Mouse (Mus musculus) left cerebral cortex, postnatal 25 days (tissue): Measurements from ENCODE around the gene Ptprm. TPM values are rescaled to one million over a fixed set of nuclear protein-coding genes. Genes with fewer than 3 reads are reported as not detected.

Source experiments
- DNase-seq, 2 experiments: peaks; one replicate each; pipeline ENCODE4 v3.0.0; 2022; ENCODE audit warnings: low spot score in 2 of 2, mixed read lengths in 1 of 2
- intact Hi-C: fragments of 180-260 bp; cut with DNase I; formaldehyde crosslinking; loops from one replicate; pipeline ENCODE4 v1.15.1; 2025
- total RNA-seq, 2 experiments: library from RNA; stranded (reverse); gene quantifications; 2 replicates each; pipeline ENCODE4 v1.2.3; 2021

The Ptprm gene
- total RNA-seq, 2 experiments from 2014 or later, result 31.6 to 37.3 TPM

DNA sequence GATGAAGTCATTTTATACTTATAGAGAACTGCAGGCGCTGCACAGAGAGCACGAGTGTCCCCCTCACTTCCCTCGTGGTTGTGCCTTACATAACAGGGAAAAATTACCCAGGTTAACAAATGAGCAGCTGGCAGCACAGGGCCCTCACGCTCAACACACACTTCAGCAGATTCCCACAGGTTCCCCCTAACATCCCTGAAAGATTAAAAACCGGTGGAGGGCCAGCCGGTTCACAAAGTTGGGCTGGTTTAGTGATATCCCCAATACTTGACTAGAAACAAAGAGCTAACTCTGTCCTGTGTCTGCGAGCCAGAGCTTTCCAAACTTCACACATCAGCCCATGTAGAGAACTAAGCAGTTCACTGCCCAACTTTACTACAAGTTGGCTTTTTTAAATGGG lies 3.7 kb downstream of the Ptprm start:
- intact Hi-C loops, result loop anchor here (5.0 to 10.0 kb wide), 4 partner anchors 107 to 666 kb away; no protein-coding TSS in a partner anchor
- DNase-seq, result no peak

DNA sequence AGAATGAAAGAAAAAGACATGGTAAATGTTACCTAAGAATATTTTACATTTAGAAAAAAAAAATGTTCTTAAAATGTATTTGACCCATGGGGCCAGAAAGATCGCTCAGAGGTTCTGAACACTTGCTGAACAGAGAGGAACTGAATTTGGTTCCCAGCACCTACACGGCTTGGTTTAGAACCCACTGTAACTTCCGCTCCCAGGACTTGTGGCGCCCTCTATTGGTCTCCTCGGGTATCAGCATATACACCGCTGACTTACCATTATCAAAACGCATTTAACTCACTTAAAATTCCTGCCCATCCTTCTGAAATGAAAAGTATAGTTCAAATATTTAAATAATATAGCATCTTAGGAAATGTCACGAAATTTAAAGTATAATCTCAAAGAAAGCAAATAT lies 4.7 kb downstream of the Ptprm start:
- intact Hi-C loops, result loop anchor here (10.0 kb wide), 1 partner anchor 275 kb away; no protein-coding TSS in a partner anchor

DNA sequence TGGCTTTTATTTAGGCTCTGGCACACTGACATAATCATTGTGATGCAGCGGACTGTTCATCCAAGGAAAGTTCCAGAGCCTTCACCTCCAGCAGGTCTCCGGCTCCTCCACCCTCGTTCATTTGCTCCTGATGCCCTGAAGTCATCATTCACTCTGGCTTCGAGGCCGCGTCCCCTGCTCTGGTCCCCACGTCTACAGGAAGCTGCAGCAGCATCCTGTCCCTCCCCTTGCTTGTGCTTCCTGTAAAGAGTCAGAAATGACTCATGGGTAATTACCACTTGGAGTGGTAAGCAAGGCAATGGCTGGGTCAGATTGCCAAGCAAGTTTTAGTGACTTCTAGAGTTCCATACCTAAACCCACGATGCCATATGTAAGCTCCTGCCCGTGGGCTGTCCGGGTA lies 7.3 kb downstream of the Ptprm start:
- intact Hi-C loops, result loop anchor here (10.0 kb wide), 1 partner anchor 272 kb away; no protein-coding TSS in a partner anchor
- DNase-seq, result no peak

More for the DNA sequence above, 4.7 kb downstream of the Ptprm start:
- DNase-seq, result no peak

DNA sequence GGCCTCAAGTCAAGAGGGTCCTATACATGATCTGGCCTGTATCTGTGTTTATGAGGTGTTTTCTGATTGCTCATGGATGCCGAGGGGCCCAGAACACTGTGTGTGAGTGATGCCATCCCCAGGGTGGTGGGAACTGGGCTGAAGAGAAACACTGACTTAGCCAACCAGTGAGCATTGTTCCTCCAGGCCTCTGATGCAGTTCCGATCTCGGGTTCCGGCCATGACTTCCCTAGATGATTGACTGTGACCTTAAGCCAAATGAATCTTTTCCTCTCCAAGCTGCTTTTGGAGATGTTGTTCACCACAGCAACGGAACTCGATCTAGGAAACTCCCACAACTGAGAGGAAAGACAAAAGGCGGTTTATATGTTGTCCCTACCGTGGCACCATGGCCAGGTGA lies 9.1 kb downstream of the Ptprm start:
- DNase-seq, result no peak
- intact Hi-C loops, result loop anchor here (10.0 kb wide), 1 partner anchor 270 kb away; no protein-coding TSS in a partner anchor

DNA sequence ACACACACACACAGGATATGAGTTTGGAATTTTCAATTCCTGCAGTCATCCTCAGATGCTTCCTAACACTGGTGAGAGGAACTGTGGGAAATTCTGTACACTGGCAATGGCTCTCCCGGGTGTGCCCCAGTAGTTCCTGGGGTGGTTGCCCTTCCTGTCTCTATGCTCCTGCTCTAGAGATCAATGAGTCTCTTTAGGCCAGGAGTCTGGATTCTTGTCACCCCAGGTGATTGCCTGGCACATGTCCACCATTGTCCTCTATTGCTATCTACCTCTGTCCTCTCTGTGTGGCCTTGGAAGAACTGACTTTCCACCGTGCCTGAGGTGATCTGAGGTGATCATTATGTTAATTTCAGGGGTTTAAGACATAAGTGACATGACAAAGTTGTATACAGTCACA lies 10.8 kb downstream of the Ptprm start:
- intact Hi-C loops, result loop anchor here (10.0 kb wide), 1 partner anchor 269 kb away; no protein-coding TSS in a partner anchor
- DNase-seq, result no peak

DNA sequence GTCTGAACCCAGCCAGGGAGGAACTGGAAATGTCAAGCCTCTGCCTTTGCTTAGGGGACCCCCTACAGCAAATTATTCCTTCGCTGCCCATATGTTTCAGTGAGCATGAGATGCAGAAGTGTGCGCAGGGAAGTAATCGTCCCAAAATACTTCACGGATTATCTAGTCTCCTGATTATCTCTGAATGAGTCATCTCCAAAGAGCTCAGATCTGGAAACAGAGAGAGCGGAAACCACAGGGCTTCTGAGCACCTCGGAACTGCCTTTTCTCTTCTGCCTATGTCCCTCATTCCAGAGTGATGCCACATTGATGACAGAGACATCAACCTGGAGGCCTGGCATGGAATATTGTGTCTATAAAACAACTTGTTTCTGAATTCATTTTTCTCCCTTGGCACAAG lies 11.3 kb downstream of the Ptprm start:
- DNase-seq, result no peak
- intact Hi-C loops, result loop anchor here (10.0 kb wide), 1 partner anchor 268 kb away; no protein-coding TSS in a partner anchor

DNA sequence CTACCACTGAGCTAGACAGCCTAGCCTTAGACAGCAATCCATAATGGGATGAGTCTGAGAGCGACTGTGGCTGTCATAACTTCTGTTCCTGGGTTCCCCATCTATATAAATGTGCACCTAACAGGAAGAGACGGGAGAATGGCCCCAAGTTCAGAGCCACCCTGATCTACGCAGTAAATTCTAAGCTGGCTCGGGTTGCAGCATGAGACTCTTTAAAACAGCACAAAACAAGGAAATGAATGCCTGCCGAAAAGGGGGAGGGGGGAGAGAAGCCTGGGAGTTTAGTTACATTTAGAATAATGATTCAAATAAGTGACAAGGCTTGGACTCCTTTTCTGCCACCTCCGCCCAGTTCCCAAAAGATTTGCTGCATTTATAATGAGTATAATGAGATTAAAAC lies 13.9 kb downstream of the Ptprm start:
- DNase-seq, result no peak
- intact Hi-C loops, result loop anchor here (10.0 kb wide), 1 partner anchor 266 kb away; no protein-coding TSS in a partner anchor

DNA sequence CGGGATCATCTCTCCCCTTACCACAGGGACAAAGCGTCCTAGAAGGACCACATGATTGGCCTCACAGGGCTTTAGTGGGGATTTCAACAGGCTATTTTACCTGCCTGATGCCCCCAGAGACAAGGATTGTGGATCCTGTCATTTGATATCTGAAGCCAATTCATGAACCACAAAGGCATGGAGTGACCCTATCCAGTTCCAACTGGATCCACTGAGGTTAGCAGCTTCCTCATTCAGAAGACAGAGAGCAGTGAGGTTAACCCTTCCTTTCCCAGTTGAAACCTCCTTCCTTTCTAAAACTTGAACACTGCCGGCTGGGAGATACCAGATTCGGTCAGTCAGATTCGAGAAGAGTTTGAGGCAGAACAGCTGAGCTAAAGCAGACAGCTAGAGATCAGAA lies 14.7 kb downstream of the Ptprm start:
- intact Hi-C loops, result no loop called here
- DNase-seq, result no peak

DNA sequence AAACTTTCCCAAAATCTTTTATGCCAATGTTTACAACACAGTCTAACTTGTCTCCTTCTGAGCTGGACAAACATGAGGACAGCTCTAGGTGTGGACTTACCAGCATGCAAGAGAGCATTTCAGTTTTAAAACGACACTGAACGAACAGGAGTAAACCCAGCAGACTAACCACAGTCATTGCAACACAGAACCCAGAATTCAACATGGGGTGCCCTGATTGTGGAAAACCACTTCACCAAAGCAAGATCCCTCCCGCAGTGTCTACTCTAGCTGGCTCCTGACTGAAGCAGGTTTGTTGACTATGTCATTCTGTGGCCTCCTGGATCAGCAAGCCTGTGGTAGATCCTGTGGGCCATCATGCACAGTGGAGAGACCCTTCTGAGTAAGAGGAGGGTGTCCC lies 19.9 kb downstream of the Ptprm start:
- intact Hi-C loops, result no loop called here
- DNase-seq, result no peak

DNA sequence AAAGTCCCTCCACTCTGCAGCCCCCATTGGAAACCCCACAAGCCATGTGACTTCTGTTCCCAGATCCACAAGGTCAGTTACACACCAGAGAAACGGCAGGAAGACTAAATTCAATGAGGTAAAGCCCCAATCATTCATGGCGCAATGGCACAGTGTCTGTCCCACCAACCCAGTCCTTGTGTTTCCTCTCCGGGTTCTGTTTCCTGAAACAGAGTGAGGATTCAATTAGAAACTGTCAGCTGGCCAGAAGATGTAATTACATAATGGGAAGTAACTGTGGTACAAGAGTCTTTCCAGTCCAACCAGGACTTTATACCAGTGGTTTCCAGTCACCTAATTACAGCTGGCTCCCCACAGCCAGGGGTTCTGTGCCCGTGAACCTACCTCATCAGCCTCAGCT lies 24.8 kb downstream of the Ptprm start:
- intact Hi-C loops, result no loop called here

DNA sequence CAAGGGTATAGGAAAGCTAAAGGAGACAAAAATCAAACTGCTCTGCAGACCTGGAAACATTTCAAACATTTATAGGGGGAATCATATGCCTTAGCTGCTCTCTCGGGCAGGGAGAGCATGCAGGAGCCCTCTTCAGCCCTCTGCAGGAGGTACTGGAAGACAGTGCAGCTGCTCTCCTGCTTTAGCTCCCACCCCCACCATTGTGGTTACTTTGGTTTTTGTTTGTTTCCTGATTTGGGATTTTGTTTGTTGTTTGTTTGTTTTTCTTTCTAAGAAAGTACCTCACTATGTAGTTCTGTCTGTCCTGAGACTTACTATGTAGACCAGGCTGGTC lies 29.8 kb downstream of the Ptprm start:
- DNase-seq, result no peak
- intact Hi-C loops, result no loop called here

More for the DNA sequence above, 24.8 kb downstream of the Ptprm start:
- no peak for DNase-seq

DNA sequence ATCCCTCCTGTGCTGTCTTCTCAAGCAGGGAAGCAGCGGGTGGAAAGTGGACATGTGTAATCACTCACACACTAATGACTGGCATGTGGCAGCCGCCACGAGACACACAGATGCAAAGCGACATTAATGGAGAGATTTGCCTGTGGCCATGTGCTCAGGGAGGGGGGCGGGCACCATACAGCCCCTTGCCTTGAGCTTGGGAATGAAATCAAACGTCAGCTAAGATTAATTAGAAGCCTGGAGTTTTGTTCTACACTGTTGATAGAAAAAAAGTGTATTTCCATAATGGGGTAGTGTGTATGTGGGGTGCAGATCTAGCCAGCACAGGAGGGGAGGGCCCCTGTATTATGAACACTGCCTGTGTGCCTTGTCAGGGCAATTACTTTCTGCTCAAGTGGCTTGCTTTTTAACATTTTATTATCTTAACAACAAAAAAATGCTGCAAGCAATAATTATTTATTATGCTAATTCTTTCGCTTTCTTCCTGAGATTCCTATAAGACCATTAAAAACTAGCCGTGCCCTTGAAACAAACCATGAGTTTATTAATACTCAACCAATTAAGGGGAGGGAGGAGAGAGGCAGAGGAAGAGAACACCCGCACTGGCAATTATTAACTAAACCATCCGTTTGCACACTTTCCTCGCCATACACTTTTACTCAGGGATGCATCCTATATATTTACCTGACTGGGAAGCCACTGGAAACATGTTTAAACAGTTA lies 30.3 kb downstream of the Ptprm start:
- no peak for DNase-seq
- intact Hi-C loops, result no loop called here

DNA sequence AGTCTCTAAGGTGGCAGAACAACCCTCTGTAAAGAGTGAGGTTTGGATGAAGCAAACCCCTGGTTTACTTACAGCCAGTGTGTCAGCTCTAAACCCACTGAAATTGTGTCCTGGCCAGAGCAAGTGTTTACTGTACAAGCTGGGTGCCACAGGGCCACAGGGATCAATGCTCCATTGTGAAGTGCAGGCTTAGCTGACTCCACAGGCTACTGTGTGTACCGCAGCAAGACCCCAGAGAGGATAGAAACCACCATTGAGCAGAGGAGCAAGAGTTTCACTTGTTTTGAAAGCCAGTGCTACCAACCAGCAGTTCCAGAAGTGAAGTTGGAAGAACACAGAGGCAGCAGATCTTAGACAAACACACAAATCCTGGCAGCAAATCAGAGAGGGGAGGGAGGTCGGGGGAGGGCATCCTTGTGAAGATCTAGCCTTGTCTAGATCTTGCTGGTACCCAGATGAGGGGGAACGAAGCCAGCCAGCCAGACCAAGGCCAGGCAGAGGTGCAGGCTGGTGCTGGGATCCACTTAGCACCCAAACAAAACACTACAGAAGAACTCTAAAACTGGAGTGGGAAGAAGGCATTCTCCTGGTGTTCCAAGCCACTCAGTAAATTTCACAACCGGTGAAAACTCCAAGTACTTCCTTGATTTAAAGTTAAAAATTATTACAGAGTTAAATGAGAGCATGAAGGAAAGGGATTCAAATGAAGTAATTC lies 39.6 kb downstream of the Ptprm start:
- intact Hi-C loops, result no loop called here
- DNase-seq, result no peak

DNA sequence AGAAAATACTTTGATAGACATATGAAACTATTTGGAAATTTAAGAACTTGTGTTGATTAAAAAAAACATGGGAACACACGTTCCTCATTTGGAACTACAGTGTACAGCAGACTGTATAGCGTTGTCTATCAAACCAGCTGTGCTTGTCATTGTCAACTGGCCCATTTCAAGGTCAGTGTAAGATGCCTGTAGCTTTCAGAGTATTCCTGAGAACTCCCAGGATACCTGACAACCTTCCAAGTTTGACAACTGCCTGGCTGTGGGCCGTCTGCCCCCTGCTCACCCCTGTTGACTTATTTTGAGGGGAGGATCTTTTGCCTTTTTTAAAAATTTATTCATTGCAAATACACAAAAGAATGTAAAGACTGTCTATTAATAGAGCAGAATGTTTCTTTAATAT lies 45.8 kb downstream of the Ptprm start:
- intact Hi-C loops, result no loop called here
- no peak for DNase-seq

DNA sequence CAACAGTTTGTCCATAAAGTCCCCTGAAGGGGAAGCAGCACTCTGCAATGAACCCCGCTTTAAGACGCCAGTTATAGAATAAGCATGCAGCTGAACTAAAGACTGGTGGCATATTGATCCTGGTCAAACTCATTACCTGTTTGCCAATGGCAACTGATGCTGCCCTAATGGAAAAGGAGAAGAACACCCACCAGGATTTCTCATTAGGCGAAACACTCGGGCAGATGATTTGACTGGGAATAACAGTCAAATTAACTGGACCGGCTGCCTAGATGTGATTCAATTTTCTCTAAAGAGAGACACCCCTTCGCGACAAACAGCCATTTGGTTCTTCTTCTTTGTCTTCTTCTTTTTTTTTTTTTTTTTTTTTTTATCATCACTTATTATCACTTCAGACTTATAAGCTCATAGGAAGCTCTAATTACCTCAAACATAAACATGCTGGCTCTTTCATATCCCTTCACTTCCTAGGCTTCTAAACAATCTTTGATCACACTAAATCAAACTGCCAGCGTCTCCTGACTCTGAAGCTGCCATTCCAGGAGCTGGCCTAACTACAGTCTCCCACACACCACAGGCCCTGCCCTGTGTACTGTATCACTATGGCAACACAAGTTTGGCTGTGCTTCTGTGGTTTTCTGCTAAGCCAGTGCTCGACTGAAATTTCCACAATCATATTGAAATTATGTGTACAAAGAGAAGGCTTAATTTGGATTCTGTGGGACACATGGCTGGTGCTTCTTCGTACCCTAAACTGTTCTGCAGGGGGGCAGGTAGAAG lies 48.0 kb downstream of the Ptprm start:
- intact Hi-C loops, result no loop called here
- peak; percentile 12 to 14 for DNase-seq

DNA sequence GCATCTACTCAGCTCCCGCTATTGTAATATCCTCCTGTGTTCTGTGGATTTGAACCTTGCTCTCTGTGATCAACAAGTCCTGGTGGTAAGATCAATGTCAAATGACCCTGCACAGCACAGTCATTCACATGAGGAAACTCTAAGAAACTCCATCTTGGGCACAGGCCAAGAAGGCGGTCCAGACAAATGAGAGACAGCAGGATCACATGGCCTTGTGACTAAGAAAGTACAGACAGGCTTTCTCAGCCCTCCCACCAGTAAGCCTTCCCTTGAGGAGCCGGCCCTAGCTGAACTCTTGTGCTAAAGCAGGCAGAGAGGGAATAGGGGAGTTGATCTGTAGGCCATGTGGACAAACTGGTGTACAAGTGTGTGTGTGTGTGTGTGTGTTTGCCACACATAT lies 49.4 kb downstream of the Ptprm start:
- intact Hi-C loops, result no loop called here
- DNase-seq, result no peak

DNA sequence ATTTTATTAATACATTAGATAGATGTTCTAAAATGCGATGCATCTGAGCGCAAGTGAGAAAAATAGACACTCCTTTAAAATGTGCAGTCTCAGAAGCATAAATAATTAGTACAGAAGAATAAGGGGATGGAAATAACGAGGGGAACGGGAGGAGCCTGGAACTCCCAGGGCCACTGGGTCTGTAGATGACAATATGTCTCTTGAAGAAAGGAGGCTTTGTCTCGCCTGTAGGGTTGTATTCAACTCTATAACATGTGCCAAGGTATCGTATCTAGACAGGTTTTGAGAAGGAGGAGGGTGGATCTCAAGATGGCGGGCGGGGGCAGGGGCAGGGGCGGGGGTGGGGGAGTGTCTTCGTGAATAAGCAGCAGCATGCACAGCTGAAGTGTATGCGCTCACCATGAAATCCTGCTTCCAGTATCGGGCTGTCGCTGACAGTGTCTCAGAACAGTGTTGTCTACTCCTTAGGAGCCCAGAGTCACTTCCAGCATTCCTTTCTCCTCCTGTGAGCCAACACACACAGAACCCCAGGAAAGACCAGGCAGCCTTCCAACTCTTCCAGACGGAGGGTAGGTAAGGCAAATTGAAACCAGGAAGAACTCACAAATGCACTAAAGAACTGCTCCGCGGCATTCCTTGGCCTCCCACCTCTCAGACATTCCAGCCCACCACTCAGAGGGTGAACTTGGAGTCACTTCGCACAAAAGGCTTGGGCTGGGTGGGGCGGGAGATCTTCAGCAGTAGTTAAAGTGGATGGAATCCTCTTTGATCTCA lies 50.7 kb downstream of the Ptprm start:
- intact Hi-C loops, result no loop called here
- DNase-seq, result peak in 1 of 2 experiments; percentile 47

DNA sequence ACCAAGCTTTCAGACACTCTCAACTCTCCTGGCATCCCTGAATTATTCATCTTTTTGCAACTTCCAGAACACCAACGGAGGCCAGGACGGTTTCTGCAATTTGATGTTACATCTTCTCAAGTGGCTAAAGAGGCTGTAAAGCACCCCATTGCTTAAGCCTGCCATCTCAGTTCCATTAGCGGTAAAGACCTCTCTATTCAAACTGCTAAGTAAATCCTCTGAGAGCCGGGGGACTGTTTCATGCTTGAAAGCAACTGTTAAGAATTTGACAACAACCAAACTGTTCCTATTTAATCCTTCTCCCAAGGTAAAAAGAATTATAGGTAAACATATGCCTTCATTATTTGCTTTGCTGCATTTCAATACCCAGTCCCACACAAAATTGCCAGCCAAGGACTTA lies 51.7 kb downstream of the Ptprm start:
- intact Hi-C loops, result no loop called here
- no peak for DNase-seq

DNA sequence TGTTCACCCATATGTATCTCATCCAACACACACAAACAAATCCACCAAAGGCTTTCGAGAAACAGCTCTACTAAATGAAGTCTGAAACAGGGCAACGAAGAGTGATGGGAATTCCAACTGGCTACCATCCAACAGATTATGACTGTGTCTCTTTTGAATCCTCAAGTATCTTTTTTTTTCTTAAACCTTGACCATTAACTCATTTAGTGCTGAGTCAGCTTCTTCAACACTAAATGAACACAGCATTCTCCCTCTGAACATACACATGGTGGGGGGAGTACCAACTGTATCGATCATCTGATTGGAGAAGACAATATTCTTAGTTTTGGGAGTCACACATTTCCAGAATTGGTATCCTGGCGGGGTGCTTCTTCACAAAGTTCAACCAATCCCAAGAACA lies 52.2 kb downstream of the Ptprm start:
- DNase-seq, result no peak
- intact Hi-C loops, result no loop called here

DNA sequence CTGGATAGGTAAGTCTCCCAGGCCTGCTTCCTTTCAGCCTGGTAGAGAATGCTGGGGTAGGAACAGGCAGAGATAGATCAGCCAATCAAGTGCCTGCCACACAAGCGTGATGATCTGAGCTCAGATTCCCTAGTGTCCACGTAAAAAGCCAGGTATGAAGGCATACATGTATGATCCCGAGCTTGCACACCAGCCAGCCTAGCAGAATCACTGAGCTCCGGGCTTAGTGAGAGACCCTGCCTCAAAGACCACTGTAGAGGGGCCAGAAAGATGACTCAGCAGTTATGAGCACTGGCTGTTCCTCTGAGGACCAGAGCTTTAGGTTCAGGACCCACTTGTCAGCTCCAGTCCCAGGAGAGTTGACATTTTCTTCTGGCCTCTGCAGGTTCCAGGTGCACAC lies 52.9 kb downstream of the Ptprm start:
- no peak for DNase-seq
- intact Hi-C loops, result no loop called here
